Mouse (Mus musculus): Measurements from ENCODE around the gene Fhit.

GRCm38 (mm10) chr14:9623219-9624043 is 1538.4 kb downstream of the Fhit start:
- no peak for TF ChIP-seq POLR2A (IDR thresholded peaks at IDR 0.05; ENCODE audit: low read depth, low read length)
- TF ChIP-seq CTCF (IDR thresholded peaks at IDR 0.05; ENCODE audit: extremely low read depth, insufficient read length, insufficient replicate concordance, low read depth, low read length), result no peak

Measured in small intestine, adult 2 months (tissue).